Mouse (Mus musculus) C2C12 (cell line): ENCODE results near the gene Spns2.
A peak's percentile ranks its signal among the peaks of the same experiment; 100 is the strongest.

Experiments
- CTCF ChIP-seq: IDR thresholded peaks from one replicate; pipeline ENCODE4 v1.5.1; 2011; ENCODE audit not compliant: control insufficient read depth, insufficient read depth, insufficient read length
- MYOG ChIP-seq: IDR thresholded peaks from one replicate; pipeline ENCODE4 v1.6.1; 2011; ENCODE audit not compliant: control insufficient read depth, insufficient read length; ENCODE audit errors: extremely low read depth

GRCm38 (mm10) chr11:72428694-72429093 lies 61.0 kb downstream of the Spns2 start:
- TF ChIP-seq CTCF = peak; percentile 50
- no peak for TF ChIP-seq MYOG
